Mouse (Mus musculus) embryonic facial prominence, embryonic 12.5 days (tissue): ENCODE measurements around the gene Tm4sf5. TPM values are rescaled to one million over a fixed set of nuclear protein-coding genes. Genes with fewer than 3 reads are reported as not detected.
"Not testable (repeated sequence)": the region's sequence is repeated elsewhere in the genome, so short reads cannot be mapped to it uniquely, and the experiment has no call there.

Experiments
- ATAC-seq: fragments of 200-750 bp; cut with Nextera tagmentation; 2 replicates; pipeline ENCODE4 v1.8.0; 2017; ENCODE audit not compliant: insufficient number of reproducible peaks, insufficient read depth, low FRiP score, low TSS enrichment
- H3K27ac ChIP-seq: fragments of 300-500 bp; sonication (generic); 2 replicates; pipeline ENCODE4 v1.5.1; 2016; ENCODE audit warnings: mild to moderate bottlenecking
- H3K27me3 ChIP-seq: fragments of 300-500 bp; sonication (generic); 2 replicates; pipeline ENCODE4 v1.6.1; 2016; ENCODE audit warnings: mild to moderate bottlenecking, moderate library complexity
- H3K36me3 ChIP-seq: fragments of 300-500 bp; sonication (generic); 2 replicates; pipeline ENCODE4 v1.6.1; 2016; ENCODE audit warnings: mild to moderate bottlenecking
- H3K4me1 ChIP-seq: fragments of 300-500 bp; sonication (generic); 2 replicates; pipeline ENCODE4 v1.6.1; 2016
- H3K4me2 ChIP-seq: fragments of 300-500 bp; sonication (generic); replicated peaks from 2 replicates; pipeline ENCODE4 v1.6.1; 2016; ENCODE audit warnings: mild to moderate bottlenecking, moderate library complexity
- H3K4me3 ChIP-seq: fragments of 300-500 bp; sonication (generic); 2 replicates; pipeline ENCODE4 v1.5.1; 2016; ENCODE audit warnings: mild to moderate bottlenecking
- H3K9ac ChIP-seq: fragments of 300-500 bp; sonication (generic); 2 replicates; pipeline ENCODE4 v1.6.1; 2016; ENCODE audit warnings: mild to moderate bottlenecking, moderate library complexity
- H3K9me3 ChIP-seq: fragments of 300-500 bp; sonication (generic); 2 replicates; pipeline ENCODE4 v1.6.1; 2016; ENCODE audit warnings: mild to moderate bottlenecking, moderate library complexity
- WGBS: fragments of 180-500 bp; shearing (Covaris S2); methylation state at CpG from one replicate; pipeline ENCODE4 v1.1.7; 2016; 5-methylcytosine and 5-hydroxymethylcytosine counted together
- polyA plus RNA-seq: library from polyadenylated mRNA; unstranded; fragments of >200 nt; fragmentation: Nextera tagmentation; extraction: Ambion mirVana; gene quantifications from 2 replicates; pipeline ENCODE4 v1.2.1, GENCODE M21; 2016

Gene Tm4sf5
- polyA plus RNA-seq, 1 experiment from 2014 or later = 0.32 TPM

- H3K27ac ChIP-seq = no peak overlapping the region
- no peaks in the 10 kb centered on the region for H3K9me3 ChIP-seq
- H3K36me3 ChIP-seq = no peaks in the 10 kb centered on the region
- WGBS = 88% methylated on average over 7 of the region's 7 CpGs
- H3K4me1 ChIP-seq = peaks cover 3% of the 10 kb centered on the region; the same call in 1 of the 2 replicates
- ATAC-seq = no peak
- H3K4me3 ChIP-seq = no peak overlapping the region
- no peak overlapping the region for H3K4me2 ChIP-seq
- peaks cover 2% of the 10 kb centered on the region; the same call in 1 of the 2 replicates for H3K27me3 ChIP-seq
- no peak overlapping the region for H3K9ac ChIP-seq
These were observed 6.8 kb downstream of the Tm4sf5 start for GRCm38 (mm10) chr11:70511825-70512224.

GRCm38 (mm10) chr11:70512709-70513342 is 7.8 kb downstream of the Tm4sf5 start:
- Histone ChIP-seq H3K27ac (no peak overlapping the region), H3K9me3 (no peaks in the 10 kb centered on the region), H3K4me2 (no peak overlapping the region), H3K9ac (no peak overlapping the region), H3K4me3 (no peak overlapping the region), H3K36me3 (no peaks in the 10 kb centered on the region), H3K27me3 (peaks cover 2% of the 10 kb centered on the region; the same call in 1 of the 2 replicates), H3K4me1 (peaks cover 3% of the 10 kb centered on the region; the same call in 1 of the 2 replicates)
- 68% methylated on average over 7 of the region's 7 CpGs for WGBS
- ATAC-seq = no peak

GRCm38 (mm10) chr11:70513520-70513919 is 8.5 kb downstream of the Tm4sf5 start:
- Histone ChIP-seq H3K4me1 (peaks cover 3% of the 10 kb centered on the region; the same call in 1 of the 2 replicates), H3K9ac (no peak overlapping the region)

GRCm38 (mm10) chr11:70514288-70514687 is 9.2 kb downstream of the Tm4sf5 start, which contains the start of gene Vmo1:
Vmo1 (minus strand) TSS chr11:70514616.
- 86% methylated on average over 7 of the region's 7 CpGs for WGBS
- H3K27me3 ChIP-seq = no peaks in the 10 kb centered on the region

More at GRCm38 (mm10) chr11:70513520-70513919, 8.5 kb downstream of the Tm4sf5 start:
- no peak for ATAC-seq
- no peaks in the 10 kb centered on the region for H3K9me3 ChIP-seq
- 45% methylated on average over 11 of the region's 11 CpGs for WGBS
- H3K36me3 ChIP-seq = no peaks in the 10 kb centered on the region
- peaks cover 2% of the 10 kb centered on the region; the same call in 1 of the 2 replicates for H3K27me3 ChIP-seq
- no peak overlapping the region for H3K4me3 ChIP-seq
- no peak overlapping the region for H3K27ac ChIP-seq
- H3K4me2 ChIP-seq = no peak overlapping the region

GRCm38 (mm10) chr11:70516352-70516751 is 11.3 kb downstream of the Tm4sf5 start:
- ATAC-seq = no peak
- Histone ChIP-seq H3K9ac (no peak overlapping the region), H3K27ac (no peak overlapping the region), H3K9me3 (no peaks in the 10 kb centered on the region), H3K27me3 (no peaks in the 10 kb centered on the region), H3K4me3 (no peak overlapping the region), H3K4me1 (0 out of 2 replicates have a peak, but pooled peaks cover 6% of the 10 kb centered on the region), H3K36me3 (no peaks in the 10 kb centered on the region), H3K4me2 (no peak overlapping the region)
- WGBS = 23% methylated on average over 2 of the region's 2 CpGs

More at GRCm38 (mm10) chr11:70514288-70514687, 9.2 kb downstream of the Tm4sf5 start, which contains the start of gene Vmo1:
- Histone ChIP-seq H3K27ac (no peak within 1 kb of the TSS), H3K4me1 (peaks cover 3% of the 10 kb centered on the region; the same call in 1 of the 2 replicates), H3K4me3 (no peak within 1 kb of the TSS), H3K4me2 (no peak within 1 kb of the TSS), H3K9me3 (no peaks in the 10 kb centered on the region), H3K9ac (no peak within 1 kb of the TSS), H3K36me3 (no peaks in the 10 kb centered on the region)
- ATAC-seq = no peak

GRCm38 (mm10) chr11:70518436-70518835 is 13.4 kb downstream of the Tm4sf5 start:
- Histone ChIP-seq H3K27me3 (no peaks in the 10 kb centered on the region), H3K9me3 (no peaks in the 10 kb centered on the region), H3K4me3 (no peak overlapping the region), H3K4me1 (0 out of 2 replicates have a peak, but pooled peaks cover 6% of the 10 kb centered on the region), H3K36me3 (no peaks in the 10 kb centered on the region), H3K4me2 (no peak overlapping the region), H3K9ac (no peak overlapping the region), H3K27ac (no peak overlapping the region)
- 62% methylated on average over 1 of the region's 1 CpGs for WGBS
- ATAC-seq = no peak

GRCm38 (mm10) chr11:70518923-70519322 is 13.9 kb downstream of the Tm4sf5 start, which contains the start of gene Gltpd2:
Gltpd2 (plus strand) TSS chr11:70519196.
- no peaks in the 10 kb centered on the region for H3K9me3 ChIP-seq
- H3K4me3 ChIP-seq = peak within 1 kb of the TSS; percentile 28
- 76% methylated on average over 10 of the region's 10 CpGs for WGBS

GRCm38 (mm10) chr11:70520178-70520769 is 15.2 kb downstream of the Tm4sf5 start:
- Histone ChIP-seq H3K4me2 (peak overlapping the region; percentile 48), H3K4me3 (peak overlapping the region; percentile 28), H3K27me3 (no peaks in the 10 kb centered on the region), H3K9ac (peak overlapping the region; percentile 44), H3K27ac (peak overlapping the region; percentile 61; the same call in 1 of the 2 replicates), H3K36me3 (no peaks in the 10 kb centered on the region), H3K4me1 (0 out of 2 replicates have a peak, but pooled peaks cover 6% of the 10 kb centered on the region), H3K9me3 (no peaks in the 10 kb centered on the region)
- peak; percentile 41; the same call in 1 of the 2 replicates for ATAC-seq
- 13% methylated on average over 41 of the region's 41 CpGs for WGBS

More at GRCm38 (mm10) chr11:70518923-70519322, 13.9 kb downstream of the Tm4sf5 start, which contains the start of gene Gltpd2:
- 0 out of 2 replicates have a peak within 1 kb of the TSS, but pooled peaks have one; percentile 61 for H3K27ac ChIP-seq
- H3K4me2 ChIP-seq = peak within 1 kb of the TSS; percentile 48
- peak within 1 kb of the TSS; percentile 44 for H3K9ac ChIP-seq
- H3K4me1 ChIP-seq = 0 out of 2 replicates have a peak, but pooled peaks cover 6% of the 10 kb centered on the region
- H3K36me3 ChIP-seq = no peaks in the 10 kb centered on the region
- no peak for ATAC-seq
- H3K27me3 ChIP-seq = no peaks in the 10 kb centered on the region

GRCm38 (mm10) chr11:70523306-70523989 is 18.4 kb downstream of the Tm4sf5 start:
- 84% methylated on average over 8 of the region's 8 CpGs for WGBS
- H3K27ac ChIP-seq, ATAC-seq, H3K9ac ChIP-seq, H3K4me3 ChIP-seq, H3K27me3 ChIP-seq, H3K4me2 ChIP-seq, H3K9me3 ChIP-seq: not testable (repeated sequence)
- H3K36me3 ChIP-seq = peaks cover 26% of the 10 kb centered on the region
- peaks cover 14% of the 10 kb centered on the region for H3K4me1 ChIP-seq

- no peak overlapping the region for H3K27ac ChIP-seq
These were observed 19.7 kb downstream of the Tm4sf5 start for GRCm38 (mm10) chr11:70524782-70525181.

GRCm38 (mm10) chr11:70525184-70525678 is 20.2 kb downstream of the Tm4sf5 start, which contains the start of gene Psmb6:
Psmb6 (plus strand) TSS chr11:70525367.
- Histone ChIP-seq H3K4me2 (peak within 1 kb of the TSS; percentile 76), H3K4me1 (peaks cover 10% of the 10 kb centered on the region), H3K27me3 (no peaks in the 10 kb centered on the region), H3K36me3 (peaks cover 34% of the 10 kb centered on the region), H3K9me3 (no peaks in the 10 kb centered on the region), H3K4me3 (peak within 1 kb of the TSS; percentile 63), H3K9ac (peak within 1 kb of the TSS; percentile 81), H3K27ac (peak within 1 kb of the TSS; percentile 50; the same call in 1 of the 2 replicates)
- peak; percentile 90 for ATAC-seq
- under 1% methylated on average over 25 of the region's 26 CpGs for WGBS

More at GRCm38 (mm10) chr11:70524782-70525181, 19.7 kb downstream of the Tm4sf5 start:
- Histone ChIP-seq H3K36me3 (peaks cover 34% of the 10 kb centered on the region), H3K4me3 (peak overlapping the region; percentile 63), H3K4me2 (peak overlapping the region; percentile 45), H3K9ac (no peak overlapping the region; the same call in 1 of the 2 replicates), H3K9me3 (no peaks in the 10 kb centered on the region), H3K27me3 (no peaks in the 10 kb centered on the region), H3K4me1 (peaks cover 14% of the 10 kb centered on the region)
- peak; percentile 24; the same call in 1 of the 2 replicates for ATAC-seq
- WGBS = 8% methylated on average over 8 of the region's 8 CpGs
